Mouse (Mus musculus) cerebellum, postnatal 36 days (tissue): ENCODE data around the gene Gmeb2.

ENCODE experiments used
- DNase-seq, 2 experiments: peaks; one replicate each; pipeline ENCODE4 v3.0.0; 2021 to 2022; ENCODE audit warnings: mixed read lengths in 2 of 2

The Gmeb2 gene

DNA sequence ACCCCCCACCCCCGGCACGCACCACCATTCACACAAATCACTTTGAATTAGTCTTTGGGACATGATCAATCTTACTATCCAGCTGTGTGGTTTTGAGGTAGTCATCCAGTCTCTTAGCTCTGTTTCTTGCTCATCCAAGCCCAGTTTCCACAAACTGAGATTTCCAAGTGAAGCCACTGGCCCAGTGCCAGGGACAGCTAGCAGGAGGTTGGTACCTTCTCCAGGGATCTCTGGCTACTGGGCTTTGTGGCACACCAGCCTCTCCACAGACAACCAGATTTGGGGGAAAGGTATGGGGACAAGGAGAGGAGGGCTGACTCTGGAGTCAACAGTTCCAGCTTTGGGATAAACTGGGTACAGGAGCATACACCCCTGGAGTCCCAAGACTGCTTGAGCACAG, 67.5 kb downstream of the Gmeb2 start:
- DNase-seq: peak; percentile 36 to 37

DNA sequence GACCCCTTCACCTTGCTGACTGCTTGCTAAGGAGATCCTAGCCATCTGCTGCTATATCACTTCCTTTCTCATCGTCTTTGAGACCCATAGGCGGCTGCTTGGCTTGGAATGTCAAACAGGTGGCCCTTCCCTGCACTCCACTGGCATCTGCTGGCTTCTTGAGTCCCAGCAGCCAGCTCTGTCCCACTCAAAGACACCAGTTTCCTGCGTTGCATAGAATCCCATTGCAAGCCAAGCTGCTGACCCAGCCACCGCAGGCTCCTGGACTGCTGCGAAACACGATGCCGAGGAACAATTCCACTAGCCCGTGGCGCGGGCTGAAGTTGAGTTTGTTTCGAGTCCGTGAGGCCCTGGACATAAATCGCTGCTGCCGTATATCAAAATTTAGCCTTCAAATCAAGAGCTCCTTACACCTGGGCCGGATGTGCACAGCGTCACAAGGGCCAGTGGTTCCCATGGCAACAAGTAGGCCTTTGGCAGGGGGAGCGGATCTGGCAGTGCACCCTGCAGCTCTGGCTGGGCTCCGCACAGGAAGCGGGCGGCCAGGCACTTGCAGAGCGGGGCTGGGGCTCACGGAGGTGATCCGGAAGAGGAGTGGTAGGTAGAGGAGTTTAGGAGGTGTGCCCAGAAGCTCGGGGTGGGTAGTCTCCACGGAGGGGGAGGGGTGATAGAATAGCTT, 68.2 kb downstream of the Gmeb2 start, which contains the start of gene Fndc11:
Gene Fndc11, plus strand, starts transcription at position 476 of the 679 bp plus-strand sequence.
- peak; percentile 53 to 58 for DNase-seq

DNA sequence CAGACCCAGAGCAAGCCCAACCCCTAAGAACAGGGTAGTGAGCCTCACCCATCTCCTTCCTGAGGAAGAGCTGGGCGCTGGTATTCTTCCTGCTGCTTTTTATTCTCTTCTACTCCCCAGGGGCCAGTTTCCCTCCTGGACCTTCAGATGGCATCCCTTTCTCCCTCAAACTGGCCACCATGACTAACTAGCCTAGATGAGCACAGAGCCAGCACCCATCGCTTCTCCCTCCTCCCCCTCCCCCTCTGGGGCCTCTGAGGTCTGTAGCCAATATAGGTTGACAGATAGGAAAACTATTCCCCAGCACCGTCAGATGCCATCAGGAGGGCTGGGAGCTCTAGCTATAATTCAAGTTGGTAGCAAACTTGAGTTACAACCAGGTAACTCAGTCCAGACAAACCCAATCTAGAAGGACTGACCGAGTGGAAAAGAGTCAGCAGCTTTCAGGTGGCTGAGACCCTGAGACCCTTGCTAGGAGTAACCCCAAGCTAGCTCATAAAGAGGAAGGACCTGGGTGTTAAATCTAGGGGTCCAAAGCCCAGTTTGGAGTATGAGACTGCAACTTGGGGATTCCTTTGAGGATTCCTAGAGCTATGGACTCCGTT, 68.9 kb downstream of the Gmeb2 start:
- DNase-seq: no peak

DNA sequence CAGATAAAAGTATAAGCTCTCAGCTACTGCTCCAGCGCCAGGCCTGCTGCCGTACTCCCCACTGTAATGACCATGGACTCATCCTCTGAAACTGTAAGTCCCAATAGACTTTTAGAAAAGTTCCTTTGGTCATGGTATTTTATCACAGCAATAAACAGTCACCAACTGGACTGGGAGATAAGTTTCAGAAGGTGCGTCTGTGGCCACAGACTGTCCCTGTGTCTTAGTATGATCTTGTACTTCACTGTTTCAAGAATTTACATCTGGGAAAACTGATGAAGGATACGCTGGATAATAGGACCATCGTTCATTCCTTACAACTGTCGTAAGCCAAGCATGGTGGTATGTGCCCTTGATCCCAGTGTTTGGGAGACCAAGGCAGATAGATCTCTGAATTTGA, 71.8 kb downstream of the Gmeb2 start:
- no peak for DNase-seq

DNA sequence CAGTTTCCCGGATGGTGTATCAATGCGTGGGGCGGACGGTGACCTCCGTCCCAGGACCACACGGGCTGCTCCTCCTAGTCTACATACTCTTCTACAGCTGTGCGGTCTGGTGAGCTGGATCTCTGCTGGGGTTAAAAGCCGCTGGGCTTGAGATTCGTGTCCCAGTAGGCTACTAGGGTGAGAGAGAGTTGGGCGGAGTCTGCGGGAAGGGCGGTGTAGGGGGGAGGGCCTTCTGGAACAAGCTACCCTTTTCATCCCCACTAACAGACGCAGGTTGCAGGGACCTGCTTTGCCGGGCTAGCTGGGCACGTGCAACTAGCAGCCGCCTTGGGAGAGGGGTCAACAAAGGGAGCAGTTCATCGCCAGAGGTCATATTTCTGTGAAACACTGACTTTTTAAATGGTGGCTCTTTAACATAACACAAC, 74.8 kb downstream of the Gmeb2 start, which contains the start of gene Srms:
Gene Srms, minus strand, starts transcription at position 165 of the 425 bp plus-strand sequence.
- no peak for DNase-seq

DNA sequence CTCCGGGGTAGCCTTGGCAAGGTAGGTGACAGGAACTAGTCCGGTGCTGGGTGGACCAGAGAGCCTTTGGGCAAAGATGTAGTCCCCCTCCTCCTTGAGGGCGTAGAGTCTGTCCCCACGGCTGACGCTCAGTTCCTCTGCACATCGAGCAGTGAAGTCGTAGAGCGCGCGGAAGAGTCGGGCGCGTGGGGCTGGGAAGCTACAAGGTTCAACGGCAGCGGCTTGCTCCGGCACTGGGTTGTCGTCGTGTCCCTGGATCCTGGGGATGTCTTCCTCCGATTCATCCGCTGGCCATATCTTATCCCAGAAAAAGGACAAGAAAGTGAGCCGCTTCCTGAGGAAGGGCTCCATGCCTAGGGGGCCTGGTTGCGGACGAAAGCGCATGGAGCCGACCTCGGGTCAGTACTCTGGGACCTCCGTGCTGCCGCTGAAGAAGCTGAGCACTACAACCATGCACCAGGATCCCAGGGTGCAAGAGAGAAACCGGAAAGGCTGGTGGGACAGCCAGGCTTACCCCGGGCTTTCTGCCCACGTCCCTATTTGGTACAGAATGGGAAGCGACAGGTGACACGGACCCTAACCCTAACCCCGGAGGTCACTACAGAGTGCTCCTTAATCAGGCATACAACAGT, 75.3 kb downstream of the Gmeb2 start:
- no peak for DNase-seq

DNA sequence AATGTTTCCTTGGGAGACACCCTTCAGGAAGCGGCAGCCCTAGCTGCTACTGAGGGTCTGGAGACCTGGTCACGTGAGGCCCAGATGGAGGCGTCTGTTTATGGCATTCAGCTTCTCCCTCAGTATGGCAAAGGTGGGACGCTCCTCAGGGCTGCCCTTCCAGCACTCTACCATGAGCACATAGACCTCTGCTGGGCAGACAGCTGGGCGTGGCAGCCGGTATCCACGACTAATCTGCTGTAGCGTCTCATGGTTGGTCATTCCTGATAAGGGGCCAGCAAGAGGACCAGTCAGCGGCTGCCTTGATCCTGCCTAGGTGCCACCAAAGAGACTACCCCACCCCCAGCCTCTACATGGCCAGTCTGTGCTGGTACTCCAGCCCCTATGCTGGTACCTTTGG, 81.7 kb downstream of the Gmeb2 start:
- DNase-seq: no peak

DNA sequence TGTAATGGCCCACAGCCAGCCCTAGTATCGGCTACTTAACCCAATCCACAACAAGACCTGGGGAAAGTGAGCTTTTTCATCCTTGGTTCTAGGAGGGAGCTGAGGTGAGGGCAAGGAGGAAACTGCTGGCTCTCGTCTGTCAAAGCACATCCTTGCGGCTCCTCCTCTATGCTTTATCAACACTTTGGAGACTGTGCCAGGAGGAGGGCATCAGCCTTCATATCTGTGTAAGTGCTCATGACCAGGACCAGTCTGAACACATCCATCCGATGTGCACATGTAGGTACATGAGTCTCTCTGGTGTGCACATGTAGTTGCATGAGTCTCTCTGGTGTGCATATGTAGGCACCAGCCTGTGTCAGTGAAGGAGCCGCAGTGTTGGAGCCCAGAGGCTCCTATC, 82.2 kb downstream of the Gmeb2 start:
- no peak for DNase-seq

DNA sequence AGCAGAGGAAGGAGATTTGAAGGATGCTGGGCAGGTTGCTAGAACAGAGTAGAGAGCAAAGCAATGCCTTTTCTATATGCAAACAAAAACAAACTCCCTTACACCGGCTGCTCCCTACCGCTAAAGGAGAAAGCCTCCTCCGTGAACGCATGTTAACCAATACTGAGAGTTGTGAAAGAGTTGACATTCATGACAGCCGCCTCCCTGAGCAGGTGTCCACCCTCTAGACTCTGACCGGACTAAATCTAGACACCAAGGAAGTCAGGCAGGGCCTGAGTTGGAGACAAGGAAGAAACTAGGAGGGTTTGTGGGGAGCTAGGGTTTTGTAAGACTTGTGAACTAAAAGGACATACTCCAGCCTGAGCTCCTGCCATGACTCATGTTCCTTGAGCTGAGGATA, 84.9 kb downstream of the Gmeb2 start:
- DNase-seq: no peak

DNA sequence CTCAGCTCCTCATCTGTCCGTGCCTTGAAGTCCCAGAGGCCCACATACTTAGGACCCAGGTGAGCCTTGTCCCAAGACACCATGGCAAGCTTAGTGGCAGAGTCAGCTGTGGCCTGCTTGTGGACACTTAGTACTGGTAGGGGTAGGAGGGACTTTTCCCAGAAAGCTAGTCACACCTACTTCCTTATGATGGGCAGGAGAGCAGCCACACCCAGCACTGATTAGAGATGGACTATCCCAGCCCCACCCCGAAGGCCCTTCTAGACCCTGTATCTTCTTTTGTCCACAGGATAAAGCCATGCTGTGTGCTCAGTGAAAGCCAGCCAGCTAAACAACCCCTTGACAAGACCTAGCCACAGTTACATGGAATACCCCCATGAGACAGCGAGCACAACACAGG, 85.4 kb downstream of the Gmeb2 start, which contains the start of gene Ptk6:
Gene Ptk6, minus strand, starts transcription at position 368 of the 400 bp plus-strand sequence.
- DNase-seq: no peak

DNA sequence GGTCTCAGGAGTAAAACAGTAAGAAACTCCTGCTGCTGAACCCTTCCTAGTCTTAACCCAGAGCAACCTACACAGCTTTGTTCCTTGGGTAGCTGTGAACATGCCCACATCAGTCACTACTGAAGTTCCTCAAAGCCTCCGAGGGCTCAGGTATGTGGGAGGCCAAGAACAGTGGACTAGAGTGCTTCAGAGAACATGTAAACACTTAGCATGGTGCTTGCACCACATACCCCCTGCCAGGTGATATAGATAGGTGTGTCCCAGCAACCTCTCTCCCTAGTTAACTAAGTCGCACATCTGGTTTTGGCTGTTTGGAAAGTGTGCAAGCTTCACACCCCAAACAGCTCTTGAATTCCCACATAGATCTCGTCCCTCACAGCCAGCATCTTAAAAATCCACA, 86.2 kb downstream of the Gmeb2 start:
- DNase-seq: no peak
